Mouse (Mus musculus) liver, postnatal 0 days (tissue): Measurements from ENCODE around the gene Rrn3. TPM values are rescaled to one million over a fixed set of nuclear protein-coding genes. Genes with fewer than 3 reads are reported as not detected.

Experiments
- ATAC-seq: fragments of 200-750 bp; cut with Nextera tagmentation; 2 replicates; pipeline ENCODE4 v1.8.0; 2017; ENCODE audit warnings: mild to moderate bottlenecking, moderate library complexity
- DNase-seq: peaks from one replicate; pipeline ENCODE4 v3.0.0-alpha.2; 2016
- H3K27ac ChIP-seq: fragments of 300-500 bp; sonication (generic); 2 replicates; pipeline ENCODE4 v1.5.1; 2014; ENCODE audit warnings: antibody characterized with exemption, moderate library complexity, mild to moderate bottlenecking, low read depth
- H3K27me3 ChIP-seq: fragments of 300-500 bp; sonication (generic); 2 replicates; pipeline ENCODE4 v1.6.1; 2014; ENCODE audit warnings: low read length, control low read depth, mixed read lengths; ENCODE audit not compliant: insufficient read depth
- H3K36me3 ChIP-seq: fragments of 300-500 bp; sonication (generic); replicated peaks from 2 replicates; pipeline ENCODE4 v1.6.1; 2014; ENCODE audit warnings: mild to moderate bottlenecking, control low read depth, low read length, moderate library complexity, mixed read lengths; ENCODE audit not compliant: insufficient read depth
- H3K4me1 ChIP-seq: fragments of 300-500 bp; sonication (generic); 2 replicates; pipeline ENCODE4 v1.6.1; 2014; ENCODE audit warnings: antibody characterized with exemption, mild to moderate bottlenecking, control low read depth; ENCODE audit not compliant: insufficient read depth
- H3K4me2 ChIP-seq: fragments of 300-500 bp; sonication (generic); 2 replicates; pipeline ENCODE4 v1.6.1; 2014; ENCODE audit warnings: low read depth, mild to moderate bottlenecking, low read length, moderate library complexity, mixed read lengths
- H3K4me3 ChIP-seq: fragments of 300-500 bp; sonication (generic); 2 replicates; pipeline ENCODE4 v1.5.1; 2014; ENCODE audit warnings: low read depth, low read length
- H3K9ac ChIP-seq: fragments of 300-500 bp; sonication (generic); replicated peaks from 2 replicates; pipeline ENCODE4 v1.6.1; 2014; ENCODE audit warnings: mild to moderate bottlenecking, moderate library complexity
- H3K9me3 ChIP-seq: fragments of 300-500 bp; sonication (generic); 2 replicates; pipeline ENCODE4 v1.6.1; 2016; ENCODE audit warnings: mild to moderate bottlenecking, control low read depth, low read length, mixed read lengths
- CTCF ChIP-seq: sonication (generic); IDR thresholded peaks from 2 replicates; pipeline ENCODE4 v1.5.1; 2016; ENCODE audit warnings: antibody characterized with exemption, low read depth
- EP300 ChIP-seq: IDR thresholded peaks from 2 replicates; pipeline ENCODE4 v1.6.1; 2016; ENCODE audit warnings: antibody characterized with exemption, low read depth, mild to moderate bottlenecking
- WGBS: fragments of 180-500 bp; shearing (Covaris S2); extraction: QIAGEN DNeasy Blood & Tissue Kit; methylation state at CpG from one replicate; pipeline ENCODE4 v1.1.7; 2014; ENCODE audit not compliant: insufficient replicate concordance; 5-methylcytosine and 5-hydroxymethylcytosine counted together
- microRNA-seq: library from miRNA; unstranded; fragments of <30 nt; microRNA quantifications from one replicate; pipeline ENCODE4, GENCODE M21; 2016
- polyA plus RNA-seq: library from polyadenylated mRNA; unstranded; fragments of >200 nt; fragmentation: Nextera tagmentation; extraction: Ambion mirVana; gene quantifications from 2 replicates; pipeline ENCODE4 v1.2.1, GENCODE M21; 2015

The Rrn3 gene
- polyA plus RNA-seq, 1 experiment from 2014 or later, result 15.3 TPM

- Histone ChIP-seq H3K4me2 (no peak overlapping the region), H3K27ac (no peak overlapping the region), H3K9ac (no peak overlapping the region), H3K4me1 (0 out of 2 replicates have a peak, but pooled peaks cover 3% of the 10 kb centered on the region), H3K27me3 (no peaks in the 10 kb centered on the region), H3K4me3 (no peak overlapping the region), H3K9me3 (no peaks in the 10 kb centered on the region), H3K36me3 (peaks cover 74% of the 10 kb centered on the region)
- no peak for TF ChIP-seq CTCF
- no peak for TF ChIP-seq EP300
- WGBS, result 85% methylated on average over 7 of the region's 7 CpGs
- no peak for ATAC-seq
- DNase-seq, result no peak
Observed at GRCm38 (mm10) chr16:13840056-13840455, 59.5 kb downstream of the Rrn3 start.

GRCm38 (mm10) chr16:13840956-13841355 is 60.4 kb downstream of the Rrn3 start:
- H3K4me1 ChIP-seq, result 0 out of 2 replicates have a peak, but pooled peaks cover 3% of the 10 kb centered on the region
- no peak for TF ChIP-seq EP300
- TF ChIP-seq CTCF, result no peak
- no peak overlapping the region for H3K4me3 ChIP-seq
- no peaks in the 10 kb centered on the region for H3K9me3 ChIP-seq
- H3K36me3 ChIP-seq, result peaks cover 74% of the 10 kb centered on the region
- DNase-seq (no peak), ATAC-seq (no peak)
- no peaks in the 10 kb centered on the region for H3K27me3 ChIP-seq
- H3K4me2 ChIP-seq, result no peak overlapping the region
- WGBS, result 83% methylated on average over 3 of the region's 3 CpGs
- no peak overlapping the region for H3K27ac ChIP-seq
- no peak overlapping the region for H3K9ac ChIP-seq

GRCm38 (mm10) chr16:13845031-13845430 is 64.5 kb downstream of the Rrn3 start:
- peaks cover 49% of the 10 kb centered on the region for H3K36me3 ChIP-seq
- no peaks in the 10 kb centered on the region for H3K4me1 ChIP-seq
- DNase-seq, result no peak
- no peak for TF ChIP-seq CTCF
- no peak for TF ChIP-seq EP300
- no peaks in the 10 kb centered on the region for H3K9me3 ChIP-seq
- WGBS, result 87% methylated on average over 5 of the region's 5 CpGs
- no peak for ATAC-seq
- no peaks in the 10 kb centered on the region for H3K27me3 ChIP-seq
- H3K4me3 ChIP-seq, result no peak overlapping the region
- no peak overlapping the region for H3K9ac ChIP-seq
- H3K27ac ChIP-seq, result no peak overlapping the region
- no peak overlapping the region for H3K4me2 ChIP-seq

GRCm38 (mm10) chr16:13846675-13847074 is 66.2 kb downstream of the Rrn3 start:
- Histone ChIP-seq H3K27ac (no peak overlapping the region), H3K27me3 (no peaks in the 10 kb centered on the region), H3K9ac (no peak overlapping the region), H3K36me3 (peaks cover 43% of the 10 kb centered on the region), H3K4me1 (no peaks in the 10 kb centered on the region), H3K9me3 (no peaks in the 10 kb centered on the region), H3K4me3 (no peak overlapping the region), H3K4me2 (no peak overlapping the region)
- ATAC-seq (no peak), DNase-seq (no peak)
- WGBS, result 95% methylated on average over 1 of the region's 1 CpGs
- TF ChIP-seq CTCF (no peak), EP300 (no peak)

GRCm38 (mm10) chr16:13848310-13848709 is 67.8 kb downstream of the Rrn3 start:
- Histone ChIP-seq H3K9ac (no peak overlapping the region), H3K27ac (no peak overlapping the region), H3K9me3 (no peaks in the 10 kb centered on the region), H3K4me2 (no peak overlapping the region), H3K27me3 (no peaks in the 10 kb centered on the region), H3K4me3 (no peak overlapping the region), H3K4me1 (no peaks in the 10 kb centered on the region), H3K36me3 (peaks cover 37% of the 10 kb centered on the region)
- no peak for DNase-seq
- 39% methylated on average over 2 of the region's 2 CpGs for WGBS
- ATAC-seq, result no peak
- TF ChIP-seq CTCF, result no peak

- Histone ChIP-seq H3K4me2 (no peak overlapping the region), H3K36me3 (peaks cover 25% of the 10 kb centered on the region), H3K4me1 (no peaks in the 10 kb centered on the region), H3K9me3 (no peaks in the 10 kb centered on the region), H3K4me3 (no peak overlapping the region), H3K27ac (no peak overlapping the region), H3K9ac (no peak overlapping the region), H3K27me3 (no peaks in the 10 kb centered on the region)
- ATAC-seq (no peak), DNase-seq (no peak)
- 87% methylated on average over 4 of the region's 4 CpGs for WGBS
- TF ChIP-seq CTCF (no peak), EP300 (no peak)
Observed at GRCm38 (mm10) chr16:13851446-13851845, 70.9 kb downstream of the Rrn3 start.

- Histone ChIP-seq H3K9me3 (no peaks in the 10 kb centered on the region), H3K27ac (no peak overlapping the region), H3K9ac (no peak overlapping the region), H3K4me2 (no peak overlapping the region), H3K4me3 (no peak overlapping the region), H3K27me3 (no peaks in the 10 kb centered on the region), H3K4me1 (no peaks in the 10 kb centered on the region), H3K36me3 (peaks cover 30% of the 10 kb centered on the region)
- WGBS, result 85% methylated on average over 4 of the region's 4 CpGs
- DNase-seq, result no peak
- no peak for ATAC-seq
- TF ChIP-seq CTCF (no peak), EP300 (no peak)
Observed at GRCm38 (mm10) chr16:13853886-13854285, 73.4 kb downstream of the Rrn3 start.

Small RNA genes lying within 50 kb of the gene (microRNA-seq; reads per million reads assigned to microRNA genes)
- gene Gm27734, result not detected

Other genes with a start within 250 kb of the Rrn3 start
- gene Parn, start 112.5 kb upstream of the Rrn3 start, polyA plus RNA-seq, result 13.6 and 13.8 TPM in 2 replicates
- gene Bfar, start 108.8 kb upstream of the Rrn3 start, polyA plus RNA-seq, result 21.3 and 23.1 TPM in 2 replicates
- 2.2 and 2.4 TPM in 2 replicates for gene 3110001I22Rik, start 108.8 kb upstream of the Rrn3 start, polyA plus RNA-seq
- not detected in 2 replicates for gene Pla2g10, start 49.7 kb upstream of the Rrn3 start, polyA plus RNA-seq
- 34.3 and 39.4 TPM in 2 replicates for gene Ntan1, start 38.1 kb downstream of the Rrn3 start, polyA plus RNA-seq
- 24.7 and 27.5 TPM in 2 replicates for gene Pdxdc1, start 122.4 kb downstream of the Rrn3 start, polyA plus RNA-seq
- 4.9 and 5.1 TPM in 2 replicates for gene Mpv17l, start 122.5 kb downstream of the Rrn3 start, polyA plus RNA-seq
- 0.12 TPM in 1 of 2 replicates, not detected in the other for gene 2900011O08Rik, start 205.9 kb downstream of the Rrn3 start, polyA plus RNA-seq
- 0.18 TPM in 1 of 2 replicates, not detected in the other for gene Ifitm7, start 206.2 kb downstream of the Rrn3 start, polyA plus RNA-seq